Mouse (Mus musculus) liver, embryonic 14.5 days (tissue): ENCODE results near the gene Tufm. TPM values are rescaled to one million over a fixed set of nuclear protein-coding genes. Genes with fewer than 3 reads are reported as not detected.

ENCODE experiments used
- ATAC-seq: fragments of 200-750 bp; cut with Nextera tagmentation; 2 replicates; pipeline ENCODE4 v1.8.0; 2017; ENCODE audit warnings: moderate number of reproducible peaks, mild to moderate bottlenecking, moderate library complexity; ENCODE audit not compliant: insufficient read depth
- DNase-seq, 3 experiments: peaks; one replicate each; pipeline ENCODE4 v3.0.0-alpha.2; 2012 to 2013; ENCODE audit warnings: low read depth in 3 of 3, low spot score in 3 of 3
- H3K27ac ChIP-seq: fragments of 300-500 bp; sonication (generic); 2 replicates; pipeline ENCODE4 v1.5.1; 2014; ENCODE audit warnings: moderate library complexity, mild to moderate bottlenecking, control low read depth, inconsistent platforms
- H3K27me3 ChIP-seq: fragments of 300-500 bp; sonication (generic); 2 replicates; pipeline ENCODE4 v1.6.1; 2014; ENCODE audit warnings: mild to moderate bottlenecking, low read length, moderate library complexity; ENCODE audit not compliant: control insufficient read depth, insufficient read depth
- H3K36me3 ChIP-seq: fragments of 300-500 bp; sonication (generic); replicated peaks from 2 replicates; pipeline ENCODE4 v1.6.1; 2014; ENCODE audit warnings: low read depth; ENCODE audit not compliant: control insufficient read depth, insufficient read depth
- H3K4me1 ChIP-seq, 2 experiments: fragments of 200-500 bp in 1 of 2; fragments of 300-500 bp in 1 of 2; sonication (generic) in 1 of 2; replicated peaks; 2 replicates each; pipeline ENCODE4 v1.6.1; 2012 to 2014; ENCODE audit warnings: antibody characterized with exemption in 1 of 2, inconsistent platforms in 1 of 2, low read length in 1 of 2; ENCODE audit not compliant: control insufficient read depth in 2 of 2, insufficient read depth in 2 of 2
- H3K4me2 ChIP-seq: fragments of 300-500 bp; sonication (generic); 2 replicates; pipeline ENCODE4 v1.6.1; 2014; ENCODE audit warnings: low read depth, mild to moderate bottlenecking, control low read depth, moderate library complexity
- H3K4me3 ChIP-seq, 2 experiments: fragments of 200-500 bp in 1 of 2; fragments of 300-500 bp in 1 of 2; sonication (generic) in 1 of 2; 2 replicates each; pipeline ENCODE4 v1.5.1; 2012 to 2014; ENCODE audit warnings: low read depth in 2 of 2, low read length in 2 of 2, mild to moderate bottlenecking in 2 of 2, control low read depth in 1 of 2, inconsistent platforms in 1 of 2, moderate library complexity in 1 of 2; ENCODE audit not compliant: insufficient read depth in 1 of 2
- H3K9ac ChIP-seq: fragments of 300-500 bp; sonication (generic); replicated peaks from 2 replicates; pipeline ENCODE4 v1.6.1; 2014; ENCODE audit warnings: mild to moderate bottlenecking, control low read depth, moderate library complexity
- H3K9me3 ChIP-seq: fragments of 300-500 bp; sonication (generic); 2 replicates; pipeline ENCODE4 v1.6.1; 2016; ENCODE audit warnings: low read length, mixed read lengths; ENCODE audit not compliant: control insufficient read depth
- CTCF ChIP-seq: IDR thresholded peaks from 2 replicates; pipeline ENCODE4 v1.5.1; 2016; ENCODE audit warnings: antibody characterized with exemption, low read depth, control low read depth
- EP300 ChIP-seq: IDR thresholded peaks from 2 replicates; pipeline ENCODE4 v1.6.1; 2016; ENCODE audit warnings: antibody characterized with exemption, low read depth
- WGBS: fragments of 180-500 bp; shearing (Covaris S2); extraction: QIAGEN DNeasy Blood & Tissue Kit; methylation state at CpG from one replicate; pipeline ENCODE4 v1.1.7; 2014; ENCODE audit not compliant: insufficient replicate concordance; 5-methylcytosine and 5-hydroxymethylcytosine counted together
- polyA plus RNA-seq, 2 experiments: library from polyadenylated mRNA; depleted of rRNA in 1 of 2; stranded (reverse) in 1 of 2; unstranded in 1 of 2; fragments of >200 nt; fragmentation: Nextera tagmentation in 1 of 2; extraction: Ambion mirVana in 1 of 2; gene quantifications; 2 replicates each; pipeline versions ENCODE4 v1.2.1 to v1.2.3; 2012 to 2014

Gene Tufm
- polyA plus RNA-seq, 2 experiments, result 67.8 to 73.2 TPM

DNA sequence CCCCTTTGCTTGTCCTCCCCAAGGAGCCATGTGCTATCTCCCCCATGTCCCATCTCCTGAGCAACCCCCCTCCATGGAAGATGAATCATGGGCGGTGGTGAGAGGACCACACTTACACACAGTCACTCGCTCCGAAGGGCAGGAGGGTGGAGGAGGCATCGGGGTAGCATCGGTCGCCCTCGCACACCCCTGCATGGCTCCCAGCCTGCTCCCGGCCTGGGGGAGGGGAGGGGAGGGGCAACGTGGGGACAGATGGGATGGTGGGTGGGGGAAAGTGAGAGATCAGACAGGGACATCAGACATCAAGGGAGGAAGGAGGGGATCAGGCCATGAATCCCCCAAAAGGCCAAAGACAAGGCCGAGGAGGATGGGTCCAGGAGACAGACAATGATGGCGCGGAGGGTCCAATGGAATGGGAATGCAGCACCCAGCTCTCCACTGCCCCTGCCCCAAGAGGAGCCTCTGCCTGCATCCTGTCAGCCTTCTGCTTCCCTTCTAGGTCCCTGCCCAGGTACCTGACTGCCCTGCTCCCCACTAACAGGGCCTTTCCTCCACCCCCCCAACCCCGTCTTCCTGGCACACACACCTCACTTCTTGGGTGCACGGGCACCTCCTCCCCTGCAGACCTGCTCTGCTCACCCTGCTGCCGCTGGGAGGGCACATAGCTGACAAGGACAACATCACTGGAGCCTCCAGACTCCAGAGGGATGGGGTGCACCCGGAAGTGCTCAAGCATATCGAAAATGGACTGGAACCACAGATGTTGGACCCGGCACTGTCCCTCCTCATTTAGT lies 19.1 kb upstream of the Tufm start:
- Histone ChIP-seq H3K4me2 (no peak overlapping the region), H3K27ac (no peak overlapping the region), H3K27me3 (no peaks in the 10 kb centered on the region), H3K9ac (no peak overlapping the region), H3K36me3 (no peaks in the 10 kb centered on the region; the same call in 1 of the 2 replicates), H3K9me3 (no peaks in the 10 kb centered on the region), H3K4me3 (no peak overlapping the region), H3K4me1 (peaks cover 0 to 18% of the 10 kb centered on the region in 2 experiments; a peak in 2 of 4 replicates)
- TF ChIP-seq CTCF (no peak), EP300 (no peak)
- whole genome bisulfite sequencing, result 78% methylated on average over 18 of the region's 18 CpGs
- DNase-seq (no peak), ATAC-seq (no peak)

GRCm38 (mm10) chr7:126470077-126470476 lies 17.1 kb upstream of the Tufm start:
- Histone ChIP-seq H3K36me3 (no peaks in the 10 kb centered on the region; the same call in 1 of the 2 replicates), H3K4me2 (no peak overlapping the region), H3K27me3 (no peaks in the 10 kb centered on the region), H3K4me1 (peaks cover 0 to 14% of the 10 kb centered on the region in 2 experiments; a peak in 2 of 4 replicates), H3K4me3 (no peak overlapping the region), H3K9ac (no peak overlapping the region), H3K9me3 (no peaks in the 10 kb centered on the region), H3K27ac (no peak overlapping the region)
- no peak for ATAC-seq
- WGBS, result 20% methylated on average over 6 of the region's 6 CpGs
- no peak for TF ChIP-seq CTCF
- no peak for TF ChIP-seq EP300
- no peak for DNase-seq

- TF ChIP-seq EP300 (no peak), CTCF (no peak)
- no peak for DNase-seq
- ATAC-seq, result no peak
- Histone ChIP-seq H3K27ac (no peak overlapping the region), H3K4me1 (peaks cover 3 to 19% of the 10 kb centered on the region in 2 experiments), H3K9ac (no peak overlapping the region), H3K9me3 (no peaks in the 10 kb centered on the region), H3K27me3 (no peaks in the 10 kb centered on the region), H3K4me3 (no peak overlapping the region), H3K36me3 (no peaks in the 10 kb centered on the region; the same call in 1 of the 2 replicates), H3K4me2 (no peak overlapping the region)
- WGBS, result 68% methylated on average over 5 of the region's 5 CpGs
Observed at GRCm38 (mm10) chr7:126471361-126471760, 15.8 kb upstream of the Tufm start.

GRCm38 (mm10) chr7:126471853-126472252 lies 15.3 kb upstream of the Tufm start:
- ATAC-seq (no peak), DNase-seq (no peak)
- Histone ChIP-seq H3K4me2 (no peak overlapping the region), H3K4me3 (no peak overlapping the region), H3K4me1 (peaks cover 4 to 15% of the 10 kb centered on the region in 2 experiments), H3K36me3 (no peaks in the 10 kb centered on the region; the same call in 1 of the 2 replicates), H3K27ac (no peak overlapping the region), H3K9ac (no peak overlapping the region), H3K9me3 (no peaks in the 10 kb centered on the region), H3K27me3 (no peaks in the 10 kb centered on the region)
- WGBS, result 34% methylated on average over 4 of the region's 4 CpGs
- TF ChIP-seq CTCF, result no peak
- TF ChIP-seq EP300, result no peak

GRCm38 (mm10) chr7:126472306-126472705 lies 14.9 kb upstream of the Tufm start:
- Histone ChIP-seq H3K27ac (no peak overlapping the region), H3K4me3 (no peak overlapping the region)

More at GRCm38 (mm10) chr7:126472306-126472705, 14.9 kb upstream of the Tufm start:
- no peaks in the 10 kb centered on the region; the same call in 1 of the 2 replicates for H3K36me3 ChIP-seq
- no peak overlapping the region; the same call in 1 of the 2 replicates for H3K4me2 ChIP-seq
- no peaks in the 10 kb centered on the region for H3K9me3 ChIP-seq
- TF ChIP-seq EP300 (no peak), CTCF (no peak)
- no peak for DNase-seq
- 34% methylated on average over 13 of the region's 13 CpGs for WGBS
- ATAC-seq, result no peak
- H3K9ac ChIP-seq, result no peak overlapping the region
- peaks cover 4 to 15% of the 10 kb centered on the region in 2 experiments for H3K4me1 ChIP-seq
- no peaks in the 10 kb centered on the region for H3K27me3 ChIP-seq
